Mouse (Mus musculus): ENCODE data around the gene Clcn1. TPM values are rescaled to one million over a fixed set of nuclear protein-coding genes. Genes with fewer than 3 reads are reported as not detected.

The Clcn1 gene
- polyA plus RNA-seq, 2 experiments, result 0.61 to 1.9 TPM

GRCm38 (mm10) chr6:42350968-42351775 lies 64.7 kb downstream of the Clcn1 start:
- Histone ChIP-seq H3K4me1 (ENCODE audit: control insufficient read depth, insufficient read depth, low read length) (peaks cover 38% of the 10 kb centered on the region), H3K27ac (replicated peaks; ENCODE audit: low read depth, low read length) (0 out of 2 replicates have a peak overlapping the region, but pooled peaks have one; percentile 93), H3K9ac (ENCODE audit: low read depth, low read length, severe bottlenecking) (peak overlapping the region; percentile 93), H3K9me3 (ENCODE audit: control insufficient read depth, low read length) (no peaks in the 10 kb centered on the region), H3K4me3 (replicated peaks; ENCODE audit: low read length) (peak overlapping the region; percentile 79), H3K36me3 (ENCODE audit: control insufficient read depth, insufficient read depth, low read length) (peaks cover 32% of the 10 kb centered on the region), H3K27me3 (ENCODE audit: control insufficient read depth, insufficient read depth, low read length) (no peaks in the 10 kb centered on the region), H3K4me2 (replicated peaks; ENCODE audit: low read depth, low read length, severe bottlenecking) (peak overlapping the region; percentile 77)
- TF ChIP-seq POLR2A (IDR thresholded peaks at IDR 0.05; ENCODE audit: borderline replicate concordance, extremely low read depth, insufficient read depth, insufficient read length), result no peak
- WGBS, result 39% methylated on average over 11 of the region's 13 CpGs
- no peak for DNase-seq (ENCODE audit: low spot score)
- ATAC-seq (ENCODE audit: low FRiP score, low read depth), result no peak

GRCm38 (mm10) chr6:42351776-42352485 lies 65.4 kb downstream of the Clcn1 start:
- peak overlapping the region; percentile 79 for H3K4me3 ChIP-seq (replicated peaks; ENCODE audit: low read length)
- no peak overlapping the region for H3K9ac ChIP-seq (ENCODE audit: low read depth, low read length, severe bottlenecking)
- peaks cover 38% of the 10 kb centered on the region for H3K4me1 ChIP-seq (ENCODE audit: control insufficient read depth, insufficient read depth, low read length)
- H3K27me3 ChIP-seq (ENCODE audit: control insufficient read depth, insufficient read depth, low read length), result no peaks in the 10 kb centered on the region
- H3K27ac ChIP-seq (replicated peaks; ENCODE audit: low read depth, low read length), result no peak overlapping the region
- H3K9me3 ChIP-seq (ENCODE audit: control insufficient read depth, low read length), result no peaks in the 10 kb centered on the region
- 72% methylated on average over 7 of the region's 7 CpGs for WGBS
- no peak for DNase-seq (ENCODE audit: low spot score)
- TF ChIP-seq POLR2A (IDR thresholded peaks at IDR 0.05; ENCODE audit: borderline replicate concordance, extremely low read depth, insufficient read depth, insufficient read length), result no peak
- H3K36me3 ChIP-seq (ENCODE audit: control insufficient read depth, insufficient read depth, low read length), result peaks cover 40% of the 10 kb centered on the region
- peak overlapping the region; percentile 77 for H3K4me2 ChIP-seq (replicated peaks; ENCODE audit: low read depth, low read length, severe bottlenecking)
- ATAC-seq (ENCODE audit: low FRiP score, low read depth), result no peak

- Histone ChIP-seq H3K9ac (ENCODE audit: low read depth, low read length, severe bottlenecking) (no peak overlapping the region), H3K27ac (replicated peaks; ENCODE audit: low read depth, low read length) (no peak overlapping the region), H3K4me1 (ENCODE audit: control insufficient read depth, insufficient read depth, low read length) (peaks cover 38% of the 10 kb centered on the region), H3K4me3 (replicated peaks; ENCODE audit: low read length) (no peak overlapping the region), H3K4me2 (replicated peaks; ENCODE audit: low read depth, low read length, severe bottlenecking) (peak overlapping the region; percentile 77), H3K9me3 (ENCODE audit: control insufficient read depth, low read length) (no peaks in the 10 kb centered on the region), H3K36me3 (ENCODE audit: control insufficient read depth, insufficient read depth, low read length) (peaks cover 45% of the 10 kb centered on the region), H3K27me3 (ENCODE audit: control insufficient read depth, insufficient read depth, low read length) (no peaks in the 10 kb centered on the region)
- DNase-seq (ENCODE audit: low spot score) (no peak), ATAC-seq (ENCODE audit: low FRiP score, low read depth) (no peak)
- no peak for TF ChIP-seq POLR2A (IDR thresholded peaks at IDR 0.05; ENCODE audit: borderline replicate concordance, extremely low read depth, insufficient read depth, insufficient read length)
- WGBS, result 93% methylated on average over 1 of the region's 1 CpGs
Observed at GRCm38 (mm10) chr6:42352486-42352846, 66.0 kb downstream of the Clcn1 start.

- Histone ChIP-seq H3K4me2 (replicated peaks; ENCODE audit: low read depth, low read length, severe bottlenecking) (no peak overlapping the region), H3K36me3 (ENCODE audit: control insufficient read depth, insufficient read depth, low read length) (peaks cover 52% of the 10 kb centered on the region), H3K4me1 (ENCODE audit: control insufficient read depth, insufficient read depth, low read length) (peaks cover 38% of the 10 kb centered on the region), H3K4me3 (replicated peaks; ENCODE audit: low read length) (no peak overlapping the region), H3K27me3 (ENCODE audit: control insufficient read depth, insufficient read depth, low read length) (no peaks in the 10 kb centered on the region), H3K9ac (ENCODE audit: low read depth, low read length, severe bottlenecking) (no peak overlapping the region), H3K27ac (replicated peaks; ENCODE audit: low read depth, low read length) (peak overlapping the region; percentile 44; the same call in 1 of the 2 replicates), H3K9me3 (ENCODE audit: control insufficient read depth, low read length) (no peaks in the 10 kb centered on the region)
- WGBS, result 77% methylated on average over 8 of the region's 8 CpGs
- ATAC-seq (ENCODE audit: low FRiP score, low read depth) (no peak), DNase-seq (ENCODE audit: low spot score) (peak; percentile 17)
- no peak for TF ChIP-seq POLR2A (IDR thresholded peaks at IDR 0.05; ENCODE audit: borderline replicate concordance, extremely low read depth, insufficient read depth, insufficient read length)
Observed at GRCm38 (mm10) chr6:42353180-42353579, 66.7 kb downstream of the Clcn1 start.

- peak; percentile 80 for DNase-seq (ENCODE audit: low spot score)
- Histone ChIP-seq H3K27me3 (ENCODE audit: control insufficient read depth, insufficient read depth, low read length) (no peaks in the 10 kb centered on the region), H3K9ac (ENCODE audit: low read depth, low read length, severe bottlenecking) (no peak overlapping the region), H3K27ac (replicated peaks; ENCODE audit: low read depth, low read length) (no peak overlapping the region), H3K36me3 (ENCODE audit: control insufficient read depth, insufficient read depth, low read length) (peaks cover 64% of the 10 kb centered on the region), H3K9me3 (ENCODE audit: control insufficient read depth, low read length) (no peaks in the 10 kb centered on the region), H3K4me3 (replicated peaks; ENCODE audit: low read length) (no peak overlapping the region), H3K4me1 (ENCODE audit: control insufficient read depth, insufficient read depth, low read length) (peaks cover 35% of the 10 kb centered on the region), H3K4me2 (replicated peaks; ENCODE audit: low read depth, low read length, severe bottlenecking) (no peak overlapping the region)
- peak; percentile 24 for ATAC-seq (ENCODE audit: low FRiP score, low read depth)
- WGBS, result 54% methylated on average over 11 of the region's 11 CpGs
- TF ChIP-seq POLR2A (IDR thresholded peaks at IDR 0.05; ENCODE audit: borderline replicate concordance, extremely low read depth, insufficient read depth, insufficient read length), result no peak
Observed at GRCm38 (mm10) chr6:42354076-42355019, 67.9 kb downstream of the Clcn1 start.

Measured in limb, embryonic 14.5 days (tissue).